Mouse (Mus musculus) mouse embryonic stem cell (cell line): ENCODE data around the gene Usf3.

Experiments
- in situ Hi-C, 2 experiments: fragments of 300-500 bp; cut with MboI; formaldehyde crosslinking; loops; 1 replicate in 1 of 2; 3 replicates in 1 of 2; pipeline ENCODE4 v1.14.3; 2019 to 2020; ENCODE audit warnings: low sequenced_read_pairs in 2 of 2, low pct_unique_long_range_greater_than_20kb in 1 of 2, mixed read lengths in 1 of 2; ENCODE audit not compliant: unreplicated experiment in 1 of 2

Usf3 gene

GRCm38 (mm10) chr16:44173155-44173941 is at the start of gene Usf3:
Usf3 (plus strand) TSS chr16:44173246.
- in situ Hi-C loops = no loop called here

GRCm38 (mm10) chr16:44123786-44124185 is 49.3 kb upstream of the Usf3 start:
- in situ Hi-C loops = no loop called here

- in situ Hi-C loops = no loop called here
Measured at GRCm38 (mm10) chr16:44124713-44125112, 48.3 kb upstream of the Usf3 start.

- in situ Hi-C loops = no loop called here
Measured at GRCm38 (mm10) chr16:44125436-44125835, 47.6 kb upstream of the Usf3 start.

GRCm38 (mm10) chr16:44126437-44126836 is 46.6 kb upstream of the Usf3 start:
- in situ Hi-C loops = no loop called here

- in situ Hi-C loops = no loop called here
Measured at GRCm38 (mm10) chr16:44132300-44132699, 40.7 kb upstream of the Usf3 start.

GRCm38 (mm10) chr16:44133187-44133586 is 39.9 kb upstream of the Usf3 start:
- in situ Hi-C loops = no loop called here

GRCm38 (mm10) chr16:44136511-44137021 is 36.5 kb upstream of the Usf3 start:
- in situ Hi-C loops = no loop called here

GRCm38 (mm10) chr16:44138377-44138978 is 34.6 kb upstream of the Usf3 start:
- in situ Hi-C loops = no loop called here

GRCm38 (mm10) chr16:44138979-44139535 is 34.0 kb upstream of the Usf3 start:
- in situ Hi-C loops = no loop called here

- in situ Hi-C loops = no loop called here
Measured at GRCm38 (mm10) chr16:44139536-44140185, 33.4 kb upstream of the Usf3 start, which contains the start of the genes Atp6v1a and Naa50. Atp6v1a (minus strand) TSS chr16:44139705. Naa50 (plus strand) TSS chr16:44139830.

- in situ Hi-C loops = no loop called here
Measured at GRCm38 (mm10) chr16:44140186-44140787, 32.8 kb upstream of the Usf3 start.

- in situ Hi-C loops = no loop called here
Measured at GRCm38 (mm10) chr16:44141483-44141882, 31.6 kb upstream of the Usf3 start.

GRCm38 (mm10) chr16:44149002-44149767 is 23.9 kb upstream of the Usf3 start:
- in situ Hi-C loops = no loop called here

- in situ Hi-C loops = no loop called here
Measured at GRCm38 (mm10) chr16:44154497-44155057, 18.5 kb upstream of the Usf3 start.

- in situ Hi-C loops = no loop called here
Measured at GRCm38 (mm10) chr16:44159325-44159724, 13.7 kb upstream of the Usf3 start.

GRCm38 (mm10) chr16:44163831-44164230 is 9.2 kb upstream of the Usf3 start:
- in situ Hi-C loops = no loop called here

GRCm38 (mm10) chr16:44165182-44165581 is 7.9 kb upstream of the Usf3 start:
- in situ Hi-C loops = no loop called here
